Mouse (Mus musculus) cortical plate, adult 2 months (tissue): ENCODE measurements around the gene Hdac9. TPM values are rescaled to one million over a fixed set of nuclear protein-coding genes. Genes with fewer than 3 reads are reported as not detected.

Experiments
- H3K27ac ChIP-seq: fragments of 200-500 bp; 2 replicates; pipeline ENCODE4 v1.5.1; 2012; ENCODE audit warnings: low read length, control low read depth, inconsistent platforms; ENCODE audit not compliant: insufficient read depth
- H3K4me1 ChIP-seq: fragments of 200-500 bp; 2 replicates; pipeline ENCODE4 v1.6.1; 2011; ENCODE audit warnings: low read length; ENCODE audit not compliant: control insufficient read depth, insufficient read depth
- H3K4me3 ChIP-seq: fragments of 200-500 bp; 2 replicates; pipeline ENCODE4 v1.5.1; 2011; ENCODE audit warnings: mild to moderate bottlenecking, low read length, control low read depth; ENCODE audit not compliant: insufficient read depth
- CTCF ChIP-seq: fragments of 200-500 bp; IDR thresholded peaks from 2 replicates; pipeline ENCODE4 v1.5.1; 2011; ENCODE audit warnings: mild to moderate bottlenecking, control low read depth, low read length; ENCODE audit not compliant: insufficient read depth; ENCODE audit errors: extremely low read depth
- POLR2A ChIP-seq: fragments of 200-500 bp; IDR thresholded peaks from 2 replicates; pipeline ENCODE4 v1.6.1; 2011; ENCODE audit warnings: mild to moderate bottlenecking, low read length, control low read depth; ENCODE audit not compliant: insufficient read depth; ENCODE audit errors: extremely low read depth
- polyA plus RNA-seq: library from polyadenylated mRNA; depleted of rRNA; stranded (reverse); fragments of >200 nt; gene quantifications from 2 replicates; pipeline ENCODE4 v1.2.3, GENCODE M21; 2012

The Hdac9 gene
- polyA plus RNA-seq, 1 experiment = 23.8 TPM

GRCm38 (mm10) chr12:34528201-34529164 is 388.4 kb downstream of the Hdac9 start:
- H3K4me1 ChIP-seq = peaks cover 2% of the 10 kb centered on the region
- TF ChIP-seq POLR2A (no peak), CTCF (no peak)
- peak overlapping the region; percentile 43 for H3K27ac ChIP-seq
- H3K4me3 ChIP-seq = peak overlapping the region; percentile 70

- Histone ChIP-seq H3K4me3 (peak overlapping the region; percentile 70), H3K4me1 (peaks cover 2% of the 10 kb centered on the region), H3K27ac (peak overlapping the region; percentile 43)
- TF ChIP-seq POLR2A = no peak
- TF ChIP-seq CTCF = no peak
These were observed 389.1 kb downstream of the Hdac9 start for GRCm38 (mm10) chr12:34527761-34528160.

- TF ChIP-seq CTCF (no peak), POLR2A (no peak)
- Histone ChIP-seq H3K27ac (no peak overlapping the region), H3K4me3 (no peak overlapping the region)
These were observed 395.4 kb downstream of the Hdac9 start for GRCm38 (mm10) chr12:34521468-34521867.

GRCm38 (mm10) chr12:34516769-34517562 is 399.9 kb downstream of the Hdac9 start:
- no peak overlapping the region for H3K4me3 ChIP-seq
- TF ChIP-seq CTCF (no peak), POLR2A (no peak)
- no peak overlapping the region for H3K27ac ChIP-seq
- peaks cover 2% of the 10 kb centered on the region; the same call in 1 of the 2 replicates for H3K4me1 ChIP-seq

More at GRCm38 (mm10) chr12:34521468-34521867, 395.4 kb downstream of the Hdac9 start:
- H3K4me1 ChIP-seq = peaks cover 2% of the 10 kb centered on the region; the same call in 1 of the 2 replicates

GRCm38 (mm10) chr12:34506345-34506744 is 410.6 kb downstream of the Hdac9 start:
- Histone ChIP-seq H3K27ac (no peak overlapping the region), H3K4me1 (no peaks in the 10 kb centered on the region; the same call in 1 of the 2 replicates), H3K4me3 (no peak overlapping the region)
- TF ChIP-seq CTCF = no peak
- no peak for TF ChIP-seq POLR2A

- peaks cover 4% of the 10 kb centered on the region for H3K4me1 ChIP-seq
- TF ChIP-seq POLR2A (no peak), CTCF (no peak)
- peak overlapping the region; percentile 67; the same call in 1 of the 2 replicates for H3K27ac ChIP-seq
- H3K4me3 ChIP-seq = no peak overlapping the region
These were observed 417.9 kb downstream of the Hdac9 start for GRCm38 (mm10) chr12:34498751-34499626.

GRCm38 (mm10) chr12:34498331-34498730 is 418.6 kb downstream of the Hdac9 start:
- 0 out of 2 replicates have a peak overlapping the region, but pooled peaks have one; percentile 56 for H3K27ac ChIP-seq
- H3K4me1 ChIP-seq = peaks cover 4% of the 10 kb centered on the region
- no peak for TF ChIP-seq CTCF
- no peak for TF ChIP-seq POLR2A
- H3K4me3 ChIP-seq = no peak overlapping the region

GRCm38 (mm10) chr12:34497702-34498101 is 419.2 kb downstream of the Hdac9 start:
- H3K27ac ChIP-seq = no peak overlapping the region

More at GRCm38 (mm10) chr12:34497702-34498101, 419.2 kb downstream of the Hdac9 start:
- Histone ChIP-seq H3K4me3 (no peak overlapping the region), H3K4me1 (peaks cover 4% of the 10 kb centered on the region)
- TF ChIP-seq POLR2A = no peak
- no peak for TF ChIP-seq CTCF
